Comparison of ENCODE assay signal across 12 mouse cellular contexts in the genomic region with DNA sequence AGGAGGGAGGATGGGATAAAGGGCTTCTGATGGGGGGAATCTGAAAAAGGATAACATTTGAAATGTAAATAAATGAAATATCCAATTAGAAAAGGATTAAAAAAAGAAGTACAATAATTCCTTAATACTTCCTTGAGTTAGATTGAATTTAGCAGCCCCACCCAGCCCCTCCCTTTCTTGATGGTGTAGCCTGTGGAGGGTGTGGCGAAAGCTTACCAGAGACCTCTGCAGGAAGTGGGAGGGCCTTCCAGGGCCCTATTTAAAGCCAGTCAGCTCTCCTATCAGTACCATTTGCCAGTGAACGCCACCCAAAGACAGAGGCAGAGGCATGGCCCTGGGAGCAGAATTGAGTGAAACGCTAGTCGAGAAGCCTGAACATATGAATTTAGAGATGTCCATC. TPM values are rescaled to one million over a fixed set of nuclear protein-coding genes. Genes with fewer than 3 reads are reported as not detected.
"Had no signal": no experiment of that assay in that cellular context is flagged by ENCODE, and none has a peak within 500 bp of the region (broad histone marks: within the 10 kb centered on the region; RNA-seq: fewer than 3 reads in every experiment).

TSS of gene Gm47995 (plus strand) at position 329 of the 400 bp plus-strand sequence.

RNA-seq across cellular contexts. Expression of gene Gm47995, which starts in this region (rescaled TPM):
- total RNA-seq: layer of hippocampus, adult 8-10 months; layer of hippocampus, postnatal 14 days; left cerebral cortex, adult 18-20 months; left cerebral cortex, postnatal 10 days; left cerebral cortex, postnatal 4 days had no signal
- polyA plus RNA-seq: kidney, adult 2 months; limb, embryonic 13.5 days; lung, embryonic 15.5 days; macrophage; midbrain, embryonic 12.5 days; midbrain, embryonic 16.5 days; neural tube, embryonic 14.5 days had no signal
